Mouse (Mus musculus): ENCODE measurements at regions not wholly inside any gene's neighbourhood (a gene's known extent, or its start where the extent isn't known, plus 50 kb on each side); places are given as distances from the start of the nearest gene placed in this dataset.

GRCm38 (mm10) chr7:70870841-70871534 lies 480.3 kb downstream of the Gm10295 start:
- Histone ChIP-seq H3K4me2 (no peak overlapping the region), H3K27ac (no peak overlapping the region), H3K4me3 (no peak overlapping the region), H3K27me3 (replicated peaks) (no peaks in the 10 kb centered on the region), H3K4me1 (no peaks in the 10 kb centered on the region), H3K9ac (no peak overlapping the region), H3K9me3 (no peaks in the 10 kb centered on the region), H3K36me3 (replicated peaks) (no peaks in the 10 kb centered on the region)
- no peak for ATAC-seq (replicated peaks)
- 75% methylated on average over 10 of the region's 10 CpGs for WGBS

DNA sequence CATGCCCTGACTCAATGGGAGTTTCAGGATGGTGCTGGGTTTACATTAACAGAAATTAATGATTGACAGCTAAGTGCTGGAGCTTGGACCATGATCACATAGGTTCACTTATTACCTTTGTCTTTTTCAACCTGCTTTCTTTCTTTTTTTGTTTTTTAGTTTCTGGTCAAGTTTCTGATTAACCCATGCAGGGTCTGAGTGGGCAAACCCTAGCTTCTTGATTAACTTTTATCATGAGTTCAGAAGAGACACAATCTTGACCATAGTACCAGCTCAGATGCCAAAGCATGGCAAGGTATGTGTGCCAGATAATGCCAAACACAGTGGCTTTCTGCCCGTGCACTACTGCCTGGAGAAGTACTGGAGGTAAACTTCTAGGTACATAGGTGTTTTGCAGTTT lies 482.2 kb downstream of the Gm10295 start:
- Histone ChIP-seq H3K9ac (no peak overlapping the region), H3K4me2 (no peak overlapping the region), H3K27ac (no peak overlapping the region), H3K4me1 (no peaks in the 10 kb centered on the region), H3K27me3 (replicated peaks) (no peaks in the 10 kb centered on the region), H3K4me3 (no peak overlapping the region), H3K36me3 (replicated peaks) (no peaks in the 10 kb centered on the region), H3K9me3 (no peaks in the 10 kb centered on the region)
- 78% methylated on average over 1 of the region's 1 CpGs for WGBS
- ATAC-seq (replicated peaks): no peak

DNA sequence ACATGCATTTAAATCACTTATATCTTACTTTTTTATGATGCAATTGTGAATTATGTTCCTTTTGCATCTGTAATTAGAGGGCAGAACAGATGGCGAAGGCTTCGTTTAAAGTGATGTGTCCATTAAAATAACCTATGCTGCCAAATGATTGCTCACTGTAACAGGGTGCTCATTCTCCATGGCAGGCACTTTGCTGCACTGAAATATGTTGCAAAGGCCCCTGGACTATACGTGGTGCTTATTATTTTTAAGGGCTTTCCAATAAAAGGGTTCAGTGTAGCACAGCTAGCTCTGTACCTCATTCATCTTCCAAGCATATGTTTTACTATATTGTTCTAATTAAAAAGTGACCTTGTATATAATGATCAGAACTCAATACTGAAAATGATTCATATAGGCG lies 491.3 kb downstream of the Gm10295 start:
- 83% methylated on average over 4 of the region's 4 CpGs for WGBS
- Histone ChIP-seq H3K27ac (no peak overlapping the region), H3K4me2 (no peak overlapping the region), H3K27me3 (replicated peaks) (no peaks in the 10 kb centered on the region), H3K36me3 (replicated peaks) (no peaks in the 10 kb centered on the region), H3K4me1 (no peaks in the 10 kb centered on the region), H3K9me3 (no peaks in the 10 kb centered on the region), H3K9ac (no peak overlapping the region), H3K4me3 (no peak overlapping the region)
- ATAC-seq (replicated peaks): no peak

- H3K9me3 ChIP-seq: no peaks in the 10 kb centered on the region
- 89% methylated on average over 2 of the region's 2 CpGs for WGBS
- H3K27me3 ChIP-seq (replicated peaks): no peaks in the 10 kb centered on the region
- no peak overlapping the region for H3K4me2 ChIP-seq
- ATAC-seq (replicated peaks): no peak
- H3K4me1 ChIP-seq: no peaks in the 10 kb centered on the region
- no peak overlapping the region for H3K9ac ChIP-seq
- H3K27ac ChIP-seq: no peak overlapping the region
- H3K36me3 ChIP-seq (replicated peaks): no peaks in the 10 kb centered on the region
- H3K4me3 ChIP-seq: no peak overlapping the region
These were observed 484.2 kb upstream of the Nr2f2 start for GRCm38 (mm10) chr7:70850726-70851125.

- no peaks in the 10 kb centered on the region for H3K9me3 ChIP-seq
- H3K27me3 ChIP-seq (replicated peaks): no peaks in the 10 kb centered on the region
- no peaks in the 10 kb centered on the region for H3K4me1 ChIP-seq
- H3K9ac ChIP-seq: no peak overlapping the region
- no peak overlapping the region for H3K27ac ChIP-seq
- H3K36me3 ChIP-seq (replicated peaks): no peaks in the 10 kb centered on the region
- no peak overlapping the region for H3K4me2 ChIP-seq
- WGBS: 67% methylated on average over 4 of the region's 4 CpGs
- H3K4me3 ChIP-seq: no peak overlapping the region
- ATAC-seq (replicated peaks): no peak
These were observed 481.7 kb upstream of the Nr2f2 start for GRCm38 (mm10) chr7:70848016-70848776.

GRCm38 (mm10) chr7:70847450-70847993 lies 481.0 kb upstream of the Nr2f2 start:
- no peaks in the 10 kb centered on the region for H3K27me3 ChIP-seq (replicated peaks)
- H3K36me3 ChIP-seq (replicated peaks): no peaks in the 10 kb centered on the region
- H3K9me3 ChIP-seq: no peaks in the 10 kb centered on the region
- H3K4me2 ChIP-seq: no peak overlapping the region
- no peak overlapping the region for H3K4me3 ChIP-seq
- ATAC-seq (replicated peaks): no peak
- no peak overlapping the region for H3K9ac ChIP-seq
- H3K27ac ChIP-seq: no peak overlapping the region
- no peaks in the 10 kb centered on the region for H3K4me1 ChIP-seq
- 68% methylated on average over 8 of the region's 8 CpGs for WGBS

DNA sequence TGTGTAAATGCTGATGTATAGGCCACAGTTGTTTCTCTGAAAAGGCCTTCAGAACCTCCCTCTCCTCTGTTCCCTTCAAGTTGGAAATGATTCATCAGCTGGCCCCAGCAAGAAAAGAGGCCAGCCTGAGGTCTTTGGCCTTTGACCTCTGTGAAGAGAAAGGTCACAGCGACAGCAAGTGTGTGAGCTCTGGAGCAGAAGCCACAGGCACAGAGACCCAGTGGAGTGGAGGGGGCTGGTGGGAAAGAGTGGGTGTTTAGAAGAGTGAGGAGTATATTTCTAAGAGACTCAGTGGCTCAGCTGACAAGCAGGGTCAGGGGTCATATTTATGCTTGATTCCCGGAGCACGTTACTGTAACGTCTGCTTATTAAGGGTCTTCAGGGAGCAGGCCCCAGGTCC lies 479.5 kb upstream of the Nr2f2 start:
- H3K27me3 ChIP-seq (replicated peaks): no peaks in the 10 kb centered on the region
- no peak overlapping the region for H3K4me2 ChIP-seq
- no peak for ATAC-seq (replicated peaks)
- H3K36me3 ChIP-seq (replicated peaks): no peaks in the 10 kb centered on the region
- H3K4me3 ChIP-seq: no peak overlapping the region
- H3K27ac ChIP-seq: no peak overlapping the region
- no peaks in the 10 kb centered on the region for H3K4me1 ChIP-seq
- no peak overlapping the region for H3K9ac ChIP-seq
- WGBS: 7% methylated on average over 4 of the region's 4 CpGs
- no peaks in the 10 kb centered on the region for H3K9me3 ChIP-seq

DNA sequence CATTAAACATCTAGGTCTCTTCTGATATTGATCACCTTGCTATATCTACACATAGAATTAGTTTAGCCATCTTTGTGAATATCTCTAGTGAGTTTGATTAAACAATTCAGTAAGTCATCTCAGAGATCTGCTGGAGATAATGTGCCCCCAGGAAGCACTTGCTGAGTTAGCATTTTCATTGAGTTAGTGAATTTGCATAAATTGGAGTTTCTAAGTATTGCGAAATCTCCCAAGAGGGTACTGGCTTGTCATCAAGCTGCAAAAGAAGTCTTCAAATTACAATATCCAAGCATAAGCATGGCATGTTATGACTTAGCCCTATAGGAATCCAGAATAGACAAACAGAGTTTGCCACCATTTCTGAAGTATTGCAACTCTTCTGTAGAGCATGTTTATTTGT lies 473.6 kb upstream of the Nr2f2 start:
- 92% methylated on average over 1 of the region's 1 CpGs for WGBS
- Histone ChIP-seq H3K27ac (no peak overlapping the region), H3K4me3 (no peak overlapping the region), H3K27me3 (replicated peaks) (no peaks in the 10 kb centered on the region), H3K9me3 (no peaks in the 10 kb centered on the region), H3K9ac (no peak overlapping the region), H3K4me2 (no peak overlapping the region), H3K4me1 (no peaks in the 10 kb centered on the region), H3K36me3 (replicated peaks) (no peaks in the 10 kb centered on the region)
- no peak for ATAC-seq (replicated peaks)

GRCm38 (mm10) chr7:70839190-70839589 lies 472.7 kb upstream of the Nr2f2 start:
- Histone ChIP-seq H3K9me3 (no peaks in the 10 kb centered on the region), H3K27ac (no peak overlapping the region), H3K4me2 (no peak overlapping the region), H3K4me1 (no peaks in the 10 kb centered on the region), H3K4me3 (no peak overlapping the region), H3K36me3 (replicated peaks) (no peaks in the 10 kb centered on the region), H3K9ac (no peak overlapping the region), H3K27me3 (replicated peaks) (no peaks in the 10 kb centered on the region)
- no peak for ATAC-seq (replicated peaks)
- 92% methylated on average over 2 of the region's 2 CpGs for WGBS

- Histone ChIP-seq H3K27ac (no peak overlapping the region), H3K9me3 (no peaks in the 10 kb centered on the region), H3K9ac (no peak overlapping the region), H3K27me3 (replicated peaks) (no peaks in the 10 kb centered on the region), H3K36me3 (replicated peaks) (no peaks in the 10 kb centered on the region), H3K4me3 (no peak overlapping the region), H3K4me1 (no peaks in the 10 kb centered on the region), H3K4me2 (no peak overlapping the region)
- no peak for ATAC-seq (replicated peaks)
- WGBS: 59% methylated on average over 4 of the region's 4 CpGs
These were observed 468.4 kb upstream of the Nr2f2 start for GRCm38 (mm10) chr7:70834787-70835461.

- Histone ChIP-seq H3K9ac (no peak overlapping the region), H3K4me3 (no peak overlapping the region), H3K27me3 (replicated peaks) (no peaks in the 10 kb centered on the region), H3K4me2 (no peak overlapping the region), H3K4me1 (no peaks in the 10 kb centered on the region), H3K9me3 (no peaks in the 10 kb centered on the region), H3K36me3 (replicated peaks) (no peaks in the 10 kb centered on the region), H3K27ac (no peak overlapping the region)
- 73% methylated on average over 5 of the region's 5 CpGs for WGBS
- no peak for ATAC-seq (replicated peaks)
These were observed 462.1 kb upstream of the Nr2f2 start for GRCm38 (mm10) chr7:70828486-70829195.

GRCm38 (mm10) chr7:70826074-70826473 lies 459.5 kb upstream of the Nr2f2 start:
- Histone ChIP-seq H3K36me3 (replicated peaks) (no peaks in the 10 kb centered on the region), H3K4me1 (0 out of 2 replicates have a peak, but pooled peaks cover 3% of the 10 kb centered on the region), H3K4me3 (no peak overlapping the region), H3K4me2 (no peak overlapping the region), H3K27me3 (replicated peaks) (no peaks in the 10 kb centered on the region), H3K9ac (no peak overlapping the region), H3K27ac (no peak overlapping the region), H3K9me3 (no peaks in the 10 kb centered on the region)
- no peak for ATAC-seq (replicated peaks)
- WGBS: 77% methylated on average over 3 of the region's 3 CpGs

Data from midbrain, embryonic 15.5 days (tissue).